Mouse (Mus musculus) adipose tissue, adult 10 weeks (tissue): ENCODE results near the gene Cdh16. TPM values are rescaled to one million over a fixed set of nuclear protein-coding genes. Genes with fewer than 3 reads are reported as not detected.

Experiments
- polyA plus RNA-seq: library from polyadenylated mRNA; stranded (reverse); fragments of 350-450 nt; fragmentation: Illumina TruSeq; extraction: RNeasy Lipid Tissue Mini Kit (QIAGEN cat#74804); gene quantifications from one replicate; pipeline ENCODE4 v1.2.3, GENCODE M21; 2014; ENCODE audit warnings: low read depth, low replicate concordance

Gene Cdh16
- 172 TPM for polyA plus RNA-seq

DNA sequence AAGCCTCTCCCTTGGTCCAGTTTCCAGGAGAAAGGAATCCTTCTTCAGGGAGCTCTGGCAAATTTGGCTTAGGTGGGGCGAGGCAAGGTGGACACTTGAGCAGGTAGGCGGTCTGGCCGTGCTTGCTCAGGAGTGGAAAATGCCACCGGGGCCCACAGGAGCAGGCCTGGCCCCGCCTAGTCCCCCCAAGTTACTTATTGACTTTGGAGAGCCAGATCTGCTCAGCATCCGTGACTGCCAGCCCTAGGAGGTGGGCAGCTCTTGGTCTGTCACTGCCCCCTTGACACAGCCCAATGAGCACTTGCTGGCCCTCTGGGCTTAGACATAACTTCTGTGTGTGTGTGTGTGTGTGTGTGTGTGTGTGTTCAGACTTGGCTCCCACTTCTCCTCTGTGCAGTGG lies at the start of gene Cdh16:
TSS of gene Cdh16 (minus strand) at position 236 of the 400 bp plus-strand sequence.

DNA sequence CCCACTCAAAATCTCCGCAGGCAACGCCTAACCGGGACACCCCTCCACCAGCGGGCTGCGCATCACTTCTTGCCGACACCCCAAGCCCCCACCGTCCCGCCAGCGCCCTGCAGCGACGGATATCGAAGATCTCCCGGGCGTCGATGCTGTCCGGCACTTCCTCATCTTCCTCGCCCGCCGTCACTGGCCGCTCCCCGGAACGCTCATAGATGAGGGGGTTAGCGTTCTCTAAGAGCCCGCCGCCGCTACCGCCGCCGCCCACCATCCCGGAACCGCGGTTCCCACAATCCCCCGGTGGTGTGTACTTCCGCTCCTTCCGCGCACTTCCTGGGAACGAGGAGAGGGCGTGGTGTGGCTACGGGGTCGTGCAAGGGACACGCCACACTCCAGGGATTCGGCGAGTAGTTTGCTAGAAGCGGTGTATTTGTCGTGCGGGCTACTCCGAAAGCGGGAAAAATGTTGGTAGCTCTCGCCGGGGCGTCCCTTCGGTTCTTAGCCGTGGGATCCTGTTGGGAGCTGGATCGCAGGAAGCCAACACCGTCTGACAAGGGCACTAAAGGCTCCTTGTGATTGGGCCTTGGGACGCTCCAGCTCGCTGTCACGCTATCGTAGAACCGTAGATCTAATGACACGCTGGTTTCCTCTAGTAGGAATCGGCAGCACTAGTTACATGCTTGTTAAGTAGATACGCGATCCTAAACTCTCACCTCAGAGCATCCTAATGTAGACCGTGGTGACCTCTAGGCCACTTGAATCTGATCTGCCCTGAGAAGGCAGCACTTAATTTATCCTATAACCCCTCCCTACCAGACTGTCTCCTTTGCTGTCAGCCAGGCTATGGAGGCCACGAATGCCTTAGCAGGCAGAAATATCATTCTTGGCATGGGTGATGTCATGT lies 17.5 kb upstream of the Cdh16 start, which contains the start of gene Ciao2b:
TSS of gene Ciao2b (minus strand) at position 540 of the 898 bp plus-strand sequence.

DNA sequence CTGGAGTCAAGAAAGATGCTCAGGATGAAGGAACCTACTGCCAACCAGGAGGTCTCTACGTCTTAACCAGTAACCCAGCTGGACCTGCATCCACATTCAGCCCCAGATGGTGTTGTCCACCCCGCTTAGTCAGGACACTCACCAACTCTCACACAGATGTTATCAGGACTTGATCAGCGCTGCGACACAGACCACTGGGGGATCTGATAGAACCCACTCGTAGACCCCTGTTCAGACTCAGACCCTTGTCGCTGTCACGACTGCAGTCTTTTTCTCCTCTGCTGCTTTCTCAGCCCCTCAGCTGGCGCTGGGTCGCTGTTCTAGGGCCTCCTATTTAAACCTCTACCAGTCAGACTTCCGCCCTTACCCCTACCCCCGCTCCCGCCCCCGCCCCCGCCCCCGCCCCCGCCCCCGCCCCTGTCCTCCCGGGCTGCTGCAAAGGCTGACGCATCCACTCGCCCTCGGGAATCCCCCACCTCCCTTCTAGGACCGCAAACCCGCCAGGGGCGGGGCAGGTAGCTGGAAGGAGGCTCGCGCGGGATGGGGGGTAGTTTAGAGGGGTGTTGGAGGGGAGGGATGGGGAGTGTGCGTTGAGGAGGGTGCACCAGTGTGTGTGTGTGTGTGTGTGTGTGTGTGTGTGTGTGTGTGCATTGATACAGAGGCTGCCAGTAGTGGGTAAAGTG lies 6.9 kb upstream of the Cdh16 start, which contains the start of gene Rrad:
TSS of gene Rrad (minus strand) at position 347 of the 683 bp plus-strand sequence.

DNA sequence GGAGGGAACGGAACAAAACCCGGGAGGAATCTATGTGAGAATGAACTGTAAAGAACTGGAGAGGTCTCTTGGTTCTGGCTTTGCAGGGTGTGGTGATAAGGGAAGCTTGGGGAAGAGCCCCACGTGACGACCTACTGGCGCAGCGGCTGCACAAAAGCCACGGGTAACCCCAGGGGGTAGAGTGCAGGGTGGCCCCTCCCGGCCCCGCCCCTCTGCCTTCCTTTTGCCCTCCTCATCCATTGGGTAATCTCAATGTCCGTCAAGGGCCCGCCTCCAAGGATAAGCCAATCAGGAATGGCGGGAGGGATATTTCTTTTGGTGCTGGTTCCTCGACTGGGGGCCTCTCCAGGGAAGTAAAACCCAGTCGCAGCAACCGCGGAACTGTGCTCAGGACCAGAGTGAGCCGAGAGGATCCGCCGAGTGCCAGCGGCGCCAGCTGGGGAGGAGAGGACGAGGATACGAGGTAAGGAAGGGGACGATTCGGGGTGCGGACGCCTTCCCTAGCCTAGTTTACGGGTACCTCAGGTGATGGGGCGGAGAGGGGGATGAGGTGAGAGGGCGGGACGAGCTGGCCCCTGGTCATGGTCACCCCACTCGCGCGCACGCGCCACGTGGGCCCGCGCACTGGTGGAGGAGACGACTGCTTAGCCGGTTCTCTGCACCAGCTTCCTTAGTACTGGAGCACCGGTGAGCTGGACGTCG lies 32.9 kb downstream of the Cdh16 start, which contains the start of gene Pdp2:
TSS of gene Pdp2 (plus strand) at position 319 of the 702 bp plus-strand sequence.

Other genes with a start within 250 kb of the Cdh16 start
- 36.8 TPM for gene Cmtm4, start 228.6 kb downstream of the Cdh16 start, polyA plus RNA-seq
- gene Dync1li2, start 181.3 kb downstream of the Cdh16 start, polyA plus RNA-seq: 51.8 TPM
- gene Terb1, start 114.5 kb downstream of the Cdh16 start, polyA plus RNA-seq: 1.2 TPM
- gene Nae1, start 89.8 kb downstream of the Cdh16 start, polyA plus RNA-seq: 51.1 TPM
- 12.7 TPM for gene Car7, start 89.7 kb downstream of the Cdh16 start, polyA plus RNA-seq
- 8.2 TPM for gene Pdp2, start 32.9 kb downstream of the Cdh16 start, polyA plus RNA-seq
- gene Rrad, start 6.9 kb upstream of the Cdh16 start, polyA plus RNA-seq: 4.0 TPM
- 30.6 TPM for gene Ciao2b, start 17.6 kb upstream of the Cdh16 start, polyA plus RNA-seq
- 0.35 TPM for gene Ces2a, start 109.6 kb upstream of the Cdh16 start, polyA plus RNA-seq
- not detected for gene Ces2b, start 207.2 kb upstream of the Cdh16 start, polyA plus RNA-seq
- gene Ces2c, start 222.7 kb upstream of the Cdh16 start, polyA plus RNA-seq: 0.25 TPM